Mouse (Mus musculus) C2C12 (cell line): ENCODE results near the gene Fam222a. TPM values are rescaled to one million over a fixed set of nuclear protein-coding genes. Genes with fewer than 3 reads are reported as not detected.

ENCODE experiments used
- H3K27me3 ChIP-seq: one replicate; pipeline ENCODE4 v1.6.1; 2011; ENCODE audit not compliant: control insufficient read depth, insufficient read depth, insufficient read length
- H3K36me3 ChIP-seq: one replicate; pipeline ENCODE4 v1.6.1; 2011; ENCODE audit not compliant: control insufficient read depth, insufficient read depth
- H3K4me3 ChIP-seq: one replicate; pipeline ENCODE4 v1.5.1; 2011; ENCODE audit warnings: mild to moderate bottlenecking, control low read depth; ENCODE audit not compliant: poor library complexity, insufficient read depth, severe bottlenecking
- H3K79me2 ChIP-seq: one replicate; pipeline ENCODE4 v1.6.1; 2011; ENCODE audit not compliant: control insufficient read depth, insufficient read depth
- H3K79me3 ChIP-seq: one replicate; pipeline ENCODE4 v1.6.1; 2011; ENCODE audit warnings: low read depth, control low read depth
- H3ac ChIP-seq: one replicate; pipeline ENCODE3; 2011; ENCODE audit warnings: low read depth; ENCODE audit not compliant: control insufficient read depth, insufficient read length
- CEBPB ChIP-seq: IDR thresholded peaks from one replicate; pipeline ENCODE4 v1.6.1; 2011; ENCODE audit warnings: low read depth, mild to moderate bottlenecking, control low read depth, moderate library complexity
- CTCF ChIP-seq: IDR thresholded peaks from one replicate; pipeline ENCODE4 v1.5.1; 2011; ENCODE audit not compliant: control insufficient read depth, insufficient read depth, insufficient read length
- FOSL1 ChIP-seq: IDR thresholded peaks from one replicate; pipeline ENCODE4 v1.8.0; 2011; ENCODE audit warnings: mild to moderate bottlenecking, low read length; ENCODE audit not compliant: poor library complexity, insufficient read depth, severe bottlenecking
- MAX ChIP-seq: IDR thresholded peaks from one replicate; pipeline ENCODE4 v1.6.1; 2011; ENCODE audit warnings: mild to moderate bottlenecking, control low read depth
- MYOD1 ChIP-seq: IDR thresholded peaks from one replicate; pipeline ENCODE4 v1.6.1; 2011; ENCODE audit warnings: low read depth; ENCODE audit not compliant: control insufficient read depth, insufficient read length
- MYOG ChIP-seq: IDR thresholded peaks from one replicate; pipeline ENCODE4 v1.6.1; 2011; ENCODE audit not compliant: control insufficient read depth, insufficient read length; ENCODE audit errors: extremely low read depth
- USF1 ChIP-seq: IDR thresholded peaks from one replicate; pipeline ENCODE4 v1.6.1; 2011; ENCODE audit warnings: low read depth, mild to moderate bottlenecking, control low read depth, moderate library complexity
- polyA plus RNA-seq: library from polyadenylated mRNA; unstranded; fragments of >200 nt; fragmentation: generic; extraction: Trizol; gene quantifications from one replicate; pipeline ENCODE4 v1.2.1, GENCODE M21; 2012; ENCODE audit warnings: missing spikeins

Gene Fam222a
- polyA plus RNA-seq, 1 experiment: 0.06 TPM

GRCm38 (mm10) chr5:114651449-114651848 lies 83.6 kb downstream of the Fam222a start:
- Histone ChIP-seq H3K36me3 (no peaks in the 10 kb centered on the region), H3K79me2 (no peaks in the 10 kb centered on the region), H3K27me3 (no peaks in the 10 kb centered on the region), H3ac (no peak overlapping the region), H3K79me3 (no peaks in the 10 kb centered on the region), H3K4me3 (no peak overlapping the region)
- no peak for TF ChIP-seq MAX
- TF ChIP-seq USF1: no peak
- TF ChIP-seq MYOG: no peak
- TF ChIP-seq FOSL1: no peak
- TF ChIP-seq CEBPB: no peak
- no peak for TF ChIP-seq MYOD1
- no peak for TF ChIP-seq CTCF

GRCm38 (mm10) chr5:114653656-114654437 lies 86.0 kb downstream of the Fam222a start:
- Histone ChIP-seq H3K27me3 (no peaks in the 10 kb centered on the region), H3K4me3 (no peak overlapping the region)

GRCm38 (mm10) chr5:114655721-114656120 lies 87.9 kb downstream of the Fam222a start:
- TF ChIP-seq MYOD1: no peak
- TF ChIP-seq FOSL1: no peak
- H3K79me3 ChIP-seq: no peaks in the 10 kb centered on the region
- H3K79me2 ChIP-seq: no peaks in the 10 kb centered on the region
- no peaks in the 10 kb centered on the region for H3K27me3 ChIP-seq
- no peak overlapping the region for H3K4me3 ChIP-seq
- H3K36me3 ChIP-seq: no peaks in the 10 kb centered on the region
- no peak overlapping the region for H3ac ChIP-seq

More at GRCm38 (mm10) chr5:114653656-114654437, 86.0 kb downstream of the Fam222a start:
- Histone ChIP-seq H3K36me3 (no peaks in the 10 kb centered on the region), H3ac (no peak overlapping the region), H3K79me3 (no peaks in the 10 kb centered on the region), H3K79me2 (no peaks in the 10 kb centered on the region)
- TF ChIP-seq USF1: no peak

DNA sequence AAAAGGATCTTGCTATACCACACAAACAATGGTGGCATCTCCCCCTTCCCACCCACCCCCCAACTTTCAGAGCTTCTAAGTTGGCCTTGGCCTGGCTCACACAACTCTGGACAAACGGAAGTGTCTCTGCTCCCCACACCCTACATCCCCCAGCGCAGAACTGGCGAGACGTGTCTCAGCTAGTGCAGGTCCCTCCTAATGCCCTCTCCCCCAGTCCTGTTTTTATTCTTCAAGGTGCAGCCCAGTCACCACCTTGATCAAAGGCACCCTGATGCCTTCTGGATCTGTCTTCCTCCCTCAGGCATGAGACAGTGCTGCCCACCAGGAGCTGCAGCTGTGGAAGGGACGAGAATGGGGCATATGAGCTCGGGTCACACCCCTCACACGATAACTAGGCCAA lies 88.5 kb downstream of the Fam222a start:
- H3K4me3 ChIP-seq: no peak overlapping the region

GRCm38 (mm10) chr5:114657426-114657825 lies 89.6 kb downstream of the Fam222a start:
- Histone ChIP-seq H3K79me3 (no peaks in the 10 kb centered on the region), H3K79me2 (no peaks in the 10 kb centered on the region), H3ac (no peak overlapping the region), H3K4me3 (no peak overlapping the region), H3K36me3 (no peaks in the 10 kb centered on the region), H3K27me3 (no peaks in the 10 kb centered on the region)
- TF ChIP-seq CEBPB (no peak), CTCF (no peak), MYOG (no peak), MYOD1 (no peak), FOSL1 (no peak), MAX (no peak), USF1 (no peak)

More for the DNA sequence above, 88.5 kb downstream of the Fam222a start:
- no peak overlapping the region for H3ac ChIP-seq
- H3K27me3 ChIP-seq: no peaks in the 10 kb centered on the region
- no peaks in the 10 kb centered on the region for H3K79me3 ChIP-seq
- no peaks in the 10 kb centered on the region for H3K36me3 ChIP-seq
- TF ChIP-seq MAX (no peak), MYOG (no peak), MYOD1 (no peak), FOSL1 (no peak), CTCF (no peak), CEBPB (no peak), USF1 (no peak)
- no peaks in the 10 kb centered on the region for H3K79me2 ChIP-seq

- no peak within 1 kb of the TSS for H3K4me3 ChIP-seq
- TF ChIP-seq FOSL1 (no peak), MYOD1 (no peak), USF1 (no peak), CTCF (no peak), CEBPB (no peak), MYOG (no peak), MAX (no peak)
- no peaks in the 10 kb centered on the region for H3K79me3 ChIP-seq
- H3K27me3 ChIP-seq: no peaks in the 10 kb centered on the region
- H3ac ChIP-seq: peak within 1 kb of the TSS; percentile 21
- no peaks in the 10 kb centered on the region for H3K79me2 ChIP-seq
- H3K36me3 ChIP-seq: no peaks in the 10 kb centered on the region
These were observed 90.4 kb downstream of the Fam222a start, which contains the start of gene Trpv4 for GRCm38 (mm10) chr5:114658255-114658654. Gene Trpv4, minus strand, starts transcription at chr5:114658421.
